In the genomic region with DNA sequence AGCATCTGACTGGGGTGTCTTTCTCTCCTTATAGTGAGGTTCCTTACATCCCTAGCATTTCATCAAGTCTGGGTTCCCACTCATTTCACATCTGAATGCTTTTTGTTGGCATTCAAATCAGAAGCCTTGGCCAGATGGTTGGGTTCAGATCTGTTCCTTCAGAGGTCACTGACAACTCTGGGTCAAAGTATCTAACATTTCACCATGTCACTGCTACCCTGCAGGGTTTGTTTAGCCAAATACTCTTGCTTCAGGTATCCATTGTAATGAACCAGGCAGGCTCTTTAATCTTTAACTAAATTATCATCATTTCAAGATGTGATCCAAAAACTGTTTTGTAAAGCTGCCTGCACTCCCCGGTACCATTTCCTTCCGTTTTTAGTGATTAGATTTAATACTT, we compare ENCODE assay signal across 10 mouse cellular contexts. TPM values are rescaled to one million over a fixed set of nuclear protein-coding genes. Genes with fewer than 3 reads are reported as not detected.
DNase-seq lines count a peak whose midpoint lies in the region; ATAC-seq and TF ChIP-seq lines count a peak whose summit lies in the region.
"Had no signal": no experiment of that assay in that cellular context is flagged by ENCODE, and none has a peak within 500 bp of the region (broad histone marks: within the 10 kb centered on the region; RNA-seq: fewer than 3 reads in every experiment).

No protein-coding gene starts in this region.

- H3K9ac ChIP-seq in heart, embryonic 16.5 days (ENCODE audit: low read length) = no peak overlapping the region
- H3K9ac ChIP-seq in midbrain, embryonic 16.5 days (ENCODE audit: low read depth, low read length) = no peak overlapping the region
- H3K9ac ChIP-seq in midbrain, embryonic 14.5 days (replicated peaks; ENCODE audit: low read length) = no peak overlapping the region
- no peak overlapping the region for H3K9ac ChIP-seq in limb, embryonic 14.5 days (ENCODE audit: low read depth, low read length, severe bottlenecking)
- H3K9ac ChIP-seq in stomach, postnatal 0 days (ENCODE audit: low read length) = no peak overlapping the region

- ATAC-seq in heart, embryonic 16.5 days (replicated peaks; ENCODE audit: extremely low read depth, insufficient read depth, low FRiP score) = no peak
- no peak for ATAC-seq in midbrain, embryonic 16.5 days
- no peak for ATAC-seq in midbrain, embryonic 14.5 days (ENCODE audit: low FRiP score, low TSS enrichment)
- no peak for ATAC-seq in limb, embryonic 14.5 days (ENCODE audit: low FRiP score, low read depth)
- ATAC-seq in stomach, postnatal 0 days (ENCODE audit: low FRiP score, low TSS enrichment) = no peak

- no peak overlapping the region for H3K4me3 ChIP-seq in heart, embryonic 16.5 days (ENCODE audit: low read length)
- H3K4me3 ChIP-seq in midbrain, embryonic 16.5 days (ENCODE audit: low read depth, low read length) = no peak overlapping the region
- no peak overlapping the region for H3K4me3 ChIP-seq in midbrain, embryonic 14.5 days (replicated peaks; ENCODE audit: low read depth, low read length)
- no peak overlapping the region for H3K4me3 ChIP-seq in limb, embryonic 14.5 days (replicated peaks; ENCODE audit: low read length)
- H3K4me3 ChIP-seq in stomach, postnatal 0 days (ENCODE audit: low read depth, low read length) = no peak overlapping the region

- no peaks in the 10 kb centered on the region for H3K9me3 ChIP-seq in heart, embryonic 16.5 days (replicated peaks; ENCODE audit: control insufficient read depth, low read length)
- no peaks in the 10 kb centered on the region for H3K9me3 ChIP-seq in midbrain, embryonic 16.5 days (replicated peaks; ENCODE audit: control insufficient read depth, low read length, poor library complexity, severe bottlenecking)
- H3K9me3 ChIP-seq in midbrain, embryonic 14.5 days (ENCODE audit: control insufficient read depth, low read length) = no peaks in the 10 kb centered on the region
- no peaks in the 10 kb centered on the region for H3K9me3 ChIP-seq in limb, embryonic 14.5 days (ENCODE audit: control insufficient read depth, low read length)
- H3K9me3 ChIP-seq in stomach, postnatal 0 days (ENCODE audit: control insufficient read depth, low read length) = no peaks in the 10 kb centered on the region
- H3K9me3 ChIP-seq: megakaryocyte, embryonic 14.5 days had no signal

- peaks cover 36% of the 10 kb centered on the region for H3K4me1 ChIP-seq in heart, embryonic 16.5 days (ENCODE audit: control insufficient read depth, insufficient read depth, low read length)
- H3K4me1 ChIP-seq in midbrain, embryonic 16.5 days (ENCODE audit: control insufficient read depth, insufficient read depth, low read length) = peaks cover 12% of the 10 kb centered on the region; the same call in 1 of the 2 replicates
- peaks cover 8% of the 10 kb centered on the region; the same call in 1 of the 2 replicates for H3K4me1 ChIP-seq in midbrain, embryonic 14.5 days (ENCODE audit: control insufficient read depth, insufficient read depth, low read length)
- peaks cover 36% of the 10 kb centered on the region for H3K4me1 ChIP-seq in limb, embryonic 14.5 days (ENCODE audit: control insufficient read depth, insufficient read depth, low read length)
- H3K4me1 ChIP-seq in stomach, postnatal 0 days (replicated peaks; ENCODE audit: control insufficient read depth, insufficient read depth) = peaks cover 7% of the 10 kb centered on the region; the same call in 1 of the 2 replicates

- no peak for DNase-seq in heart, adult 8-10 months (ENCODE audit: low spot score)
- DNase-seq in midbrain, embryonic 14.5 days = no peak
- no peak for DNase-seq in limb, embryonic 14.5 days (ENCODE audit: low spot score)
- DNase-seq in stomach, postnatal 0 days (ENCODE audit: low spot score) = no peak
- DNase-seq in cerebellum, postnatal 25 days = no peak
- DNase-seq in lung, postnatal 14 days = no peak

- H3K36me3 ChIP-seq in heart, embryonic 16.5 days (ENCODE audit: control insufficient read depth, insufficient read depth) = no peaks in the 10 kb centered on the region
- no peaks in the 10 kb centered on the region for H3K36me3 ChIP-seq in midbrain, embryonic 16.5 days (ENCODE audit: control insufficient read depth, insufficient read depth, low read length)
- no peaks in the 10 kb centered on the region for H3K36me3 ChIP-seq in midbrain, embryonic 14.5 days (ENCODE audit: control insufficient read depth, insufficient read depth, low read length)
- no peaks in the 10 kb centered on the region for H3K36me3 ChIP-seq in limb, embryonic 14.5 days (ENCODE audit: control insufficient read depth, insufficient read depth, low read length)
- H3K36me3 ChIP-seq in stomach, postnatal 0 days (ENCODE audit: control insufficient read depth, insufficient read depth, low read length) = no peaks in the 10 kb centered on the region

- TF ChIP-seq CTCF in stomach, postnatal 0 days (IDR thresholded peaks at IDR 0.05; ENCODE audit: low read depth) = no peak

- H3K27ac ChIP-seq in heart, embryonic 16.5 days (ENCODE audit: low read length) = no peak overlapping the region
- H3K27ac ChIP-seq in midbrain, embryonic 16.5 days (ENCODE audit: low read length) = peak overlapping the region; percentile 53; the same call in 1 of the 2 replicates
- H3K27ac ChIP-seq in midbrain, embryonic 14.5 days (replicated peaks; ENCODE audit: low read depth, low read length) = no peak overlapping the region
- H3K27ac ChIP-seq in limb, embryonic 14.5 days (replicated peaks; ENCODE audit: low read depth, low read length) = no peak overlapping the region
- H3K27ac ChIP-seq in stomach, postnatal 0 days (replicated peaks) = no peak overlapping the region

- no peaks in the 10 kb centered on the region for H3K27me3 ChIP-seq in heart, embryonic 16.5 days (ENCODE audit: control insufficient read depth, insufficient read depth, low read length)
- H3K27me3 ChIP-seq in midbrain, embryonic 16.5 days (ENCODE audit: control insufficient read depth, insufficient read depth, low read depth, low read length) = no peaks in the 10 kb centered on the region
- no peaks in the 10 kb centered on the region for H3K27me3 ChIP-seq in midbrain, embryonic 14.5 days (ENCODE audit: control insufficient read depth, insufficient read depth, low read length)
- no peaks in the 10 kb centered on the region for H3K27me3 ChIP-seq in limb, embryonic 14.5 days (ENCODE audit: control insufficient read depth, insufficient read depth, low read length)
- no peaks in the 10 kb centered on the region for H3K27me3 ChIP-seq in stomach, postnatal 0 days (ENCODE audit: control insufficient read depth, insufficient read depth, low read length)
- H3K27me3 ChIP-seq: CH12.LX had no signal

- WGBS in heart, embryonic 16.5 days = 87% methylated on average over 2 of the region's 2 CpGs
- WGBS in midbrain, embryonic 16.5 days = 90% methylated on average over 2 of the region's 2 CpGs
- 94% methylated on average over 2 of the region's 2 CpGs for WGBS in midbrain, embryonic 14.5 days
- 65% methylated on average over 2 of the region's 2 CpGs for WGBS in limb, embryonic 14.5 days
- WGBS in stomach, postnatal 0 days = 74% methylated on average over 2 of the region's 2 CpGs

- H3K4me2 ChIP-seq in heart, embryonic 16.5 days (ENCODE audit: low read depth, low read length) = 0 out of 2 replicates have a peak overlapping the region, but pooled peaks have one; percentile 88
- peak overlapping the region; percentile 87 for H3K4me2 ChIP-seq in midbrain, embryonic 16.5 days (ENCODE audit: low read length)
- H3K4me2 ChIP-seq in midbrain, embryonic 14.5 days (ENCODE audit: low read length) = no peak overlapping the region; the same call in 1 of the 2 replicates
- H3K4me2 ChIP-seq in limb, embryonic 14.5 days (replicated peaks; ENCODE audit: low read depth, low read length, severe bottlenecking) = peak overlapping the region; percentile 80; the same call in 1 of the 2 replicates
- H3K4me2 ChIP-seq in stomach, postnatal 0 days (replicated peaks; ENCODE audit: low read depth) = peak overlapping the region; percentile 94; the same call in 1 of the 2 replicates

- no peak for TF ChIP-seq EP300 in stomach, postnatal 0 days (optimal IDR thresholded peaks at IDR 0.05)

- TF ChIP-seq POLR2A in limb, embryonic 14.5 days (IDR thresholded peaks at IDR 0.05; ENCODE audit: borderline replicate concordance, extremely low read depth, insufficient read depth, insufficient read length) = no peak

RNA-seq across cellular contexts. Expression of gene Eepd1, which starts 0.7 kb away (rescaled TPM):
- 19.1 and 22.9 TPM in 2 replicates for polyA plus RNA-seq in heart, embryonic 16.5 days (2015; fragmentation: Nextera tagmentation; extraction: Ambion mirVana)
- total RNA-seq in heart, adult 8-10 months (2022) = 10 to 100 TPM; 16.6 to 24.4 (median 20.6) TPM
- polyA plus RNA-seq in midbrain, embryonic 16.5 days (2015; fragmentation: Nextera tagmentation; extraction: Ambion mirVana) = 11.3 and 12.7 TPM in 2 replicates
- 6.4 and 6.9 TPM in 2 replicates for polyA plus RNA-seq in midbrain, embryonic 14.5 days (2014; fragmentation: Nextera tagmentation; extraction: Ambion mirVana)
- 10.6 and 11.3 TPM in 2 replicates for polyA plus RNA-seq in limb, embryonic 14.5 days (2012; rRNA removed)
- 17.2 and 18.6 TPM in 2 replicates for polyA plus RNA-seq in limb, embryonic 14.5 days (2014; fragmentation: Nextera tagmentation; extraction: Ambion mirVana)
- 16.8 and 17.8 TPM in 2 replicates for polyA plus RNA-seq in stomach, postnatal 0 days (2015; fragmentation: Nextera tagmentation; extraction: Ambion mirVana)
